Mouse (Mus musculus): Measurements from ENCODE around the gene N4bp1. TPM values are rescaled to one million over a fixed set of nuclear protein-coding genes. Genes with fewer than 3 reads are reported as not detected.
A peak's percentile ranks its signal among the peaks of the same experiment; 100 is the strongest.

Gene N4bp1
- polyA plus RNA-seq, 1 experiment from 2014 or later, result 5.4 TPM

GRCm38 (mm10) chr8:86922673-86923072, 37.6 kb upstream of the N4bp1 start:
- no peak overlapping the region for H3K27ac ChIP-seq (ENCODE audit: low read depth, low read length)
- ATAC-seq, result no peak
- peaks cover 11% of the 10 kb centered on the region; the same call in 1 of the 2 replicates for H3K4me1 ChIP-seq (replicated peaks; ENCODE audit: control insufficient read depth, insufficient read depth, low read length)
- no peak for TF ChIP-seq CTCF (IDR thresholded peaks at IDR 0.05; ENCODE audit: low read depth)
- 100% methylated on average over 1 of the region's 1 CpGs for WGBS
- no peaks in the 10 kb centered on the region for H3K27me3 ChIP-seq (replicated peaks; ENCODE audit: control insufficient read depth, insufficient read depth, low read length)
- no peaks in the 10 kb centered on the region for H3K9me3 ChIP-seq (ENCODE audit: control insufficient read depth)
- H3K36me3 ChIP-seq (ENCODE audit: control insufficient read depth, insufficient read depth), result no peaks in the 10 kb centered on the region
- no peak overlapping the region for H3K9ac ChIP-seq (ENCODE audit: low read depth, low read length)
- H3K4me3 ChIP-seq (ENCODE audit: low read depth, low read length), result no peak overlapping the region
- no peak overlapping the region for H3K4me2 ChIP-seq (replicated peaks; ENCODE audit: low read depth)

DNA sequence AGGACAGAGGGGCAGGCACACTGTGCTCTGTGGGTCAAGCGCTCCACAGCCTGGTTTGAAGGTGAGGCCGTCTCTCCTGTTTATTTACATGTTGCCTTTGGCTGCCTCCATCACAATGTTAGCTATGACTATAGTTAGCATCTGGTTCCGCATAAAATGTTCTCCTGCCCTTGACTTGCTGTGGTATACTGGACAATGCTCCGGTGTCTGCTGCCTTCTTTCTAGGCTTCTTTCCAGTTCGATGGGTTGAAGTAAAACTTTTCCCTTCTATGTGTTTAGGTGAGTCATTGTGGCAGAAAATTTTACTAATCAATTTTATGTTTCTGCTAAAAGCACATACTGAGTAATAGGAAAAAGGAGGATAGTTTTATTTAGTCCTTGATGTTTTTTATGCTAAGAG, 37.1 kb upstream of the N4bp1 start:
- no peaks in the 10 kb centered on the region for H3K27me3 ChIP-seq (replicated peaks; ENCODE audit: control insufficient read depth, insufficient read depth, low read length)
- no peak for ATAC-seq
- no peak overlapping the region for H3K4me3 ChIP-seq (ENCODE audit: low read depth, low read length)
- no peaks in the 10 kb centered on the region for H3K36me3 ChIP-seq (ENCODE audit: control insufficient read depth, insufficient read depth)
- no peaks in the 10 kb centered on the region for H3K9me3 ChIP-seq (ENCODE audit: control insufficient read depth)
- no peak overlapping the region for H3K9ac ChIP-seq (ENCODE audit: low read depth, low read length)
- peaks cover 11% of the 10 kb centered on the region; the same call in 1 of the 2 replicates for H3K4me1 ChIP-seq (replicated peaks; ENCODE audit: control insufficient read depth, insufficient read depth, low read length)
- no peak overlapping the region for H3K4me2 ChIP-seq (replicated peaks; ENCODE audit: low read depth)
- WGBS, result 67% methylated on average over 5 of the region's 5 CpGs
- H3K27ac ChIP-seq (ENCODE audit: low read depth, low read length), result no peak overlapping the region
- no peak for TF ChIP-seq CTCF (IDR thresholded peaks at IDR 0.05; ENCODE audit: low read depth)

DNA sequence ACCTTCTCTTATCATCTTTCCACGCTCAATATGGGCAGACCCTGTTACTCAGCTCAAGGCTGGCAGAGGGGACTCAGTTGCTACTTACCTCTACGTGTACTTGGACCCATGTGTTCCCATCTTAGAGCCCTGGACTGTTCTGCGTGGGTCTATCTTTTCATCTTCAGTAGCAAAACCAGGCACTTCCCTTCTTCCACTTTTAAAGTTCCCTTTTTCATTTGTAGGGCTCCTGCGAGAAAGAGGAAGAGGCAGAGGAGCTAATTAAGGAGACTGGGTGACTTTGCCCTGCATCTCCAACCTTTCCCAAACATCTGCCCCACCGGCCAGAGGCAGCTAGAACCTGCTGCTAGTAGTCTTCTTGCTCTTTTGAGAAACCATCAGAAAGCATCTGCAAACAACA, 35.9 kb upstream of the N4bp1 start:
- Histone ChIP-seq H3K4me3 (ENCODE audit: low read depth, low read length) (no peak overlapping the region), H3K36me3 (ENCODE audit: control insufficient read depth, insufficient read depth) (no peaks in the 10 kb centered on the region), H3K9me3 (ENCODE audit: control insufficient read depth) (no peaks in the 10 kb centered on the region), H3K9ac (ENCODE audit: low read depth, low read length) (no peak overlapping the region), H3K27ac (ENCODE audit: low read depth, low read length) (no peak overlapping the region), H3K4me2 (replicated peaks; ENCODE audit: low read depth) (peak overlapping the region; percentile 22; the same call in 1 of the 2 replicates), H3K27me3 (replicated peaks; ENCODE audit: control insufficient read depth, insufficient read depth, low read length) (no peaks in the 10 kb centered on the region), H3K4me1 (replicated peaks; ENCODE audit: control insufficient read depth, insufficient read depth, low read length) (peaks cover 11% of the 10 kb centered on the region; the same call in 1 of the 2 replicates)
- no peak for ATAC-seq
- 23% methylated on average over 5 of the region's 5 CpGs for WGBS
- TF ChIP-seq CTCF (IDR thresholded peaks at IDR 0.05; ENCODE audit: low read depth), result no peak

DNA sequence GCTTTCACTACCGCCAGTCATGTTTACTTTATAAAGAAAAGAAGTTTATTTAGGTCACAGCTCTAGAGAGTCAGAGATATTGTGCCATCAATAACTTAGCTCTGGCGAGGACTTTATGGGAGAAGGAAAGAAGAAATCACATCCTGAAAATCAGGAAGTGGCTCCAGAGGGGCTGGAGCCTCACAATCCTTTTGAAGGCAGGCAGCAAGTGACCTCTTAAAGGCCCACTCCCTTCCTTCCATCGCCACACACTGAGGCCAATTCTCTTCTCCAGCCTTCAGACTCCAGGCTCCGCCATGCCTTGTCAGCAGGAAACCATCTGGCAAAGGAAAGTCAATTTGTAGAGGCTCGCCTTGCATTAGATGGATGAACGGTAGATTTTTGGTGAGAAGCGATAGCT, 35.4 kb upstream of the N4bp1 start:
- WGBS, result 12% methylated on average over 7 of the region's 7 CpGs
- TF ChIP-seq CTCF (IDR thresholded peaks at IDR 0.05; ENCODE audit: low read depth), result no peak
- no peaks in the 10 kb centered on the region for H3K36me3 ChIP-seq (ENCODE audit: control insufficient read depth, insufficient read depth)
- H3K27me3 ChIP-seq (replicated peaks; ENCODE audit: control insufficient read depth, insufficient read depth, low read length), result no peaks in the 10 kb centered on the region
- H3K4me3 ChIP-seq (ENCODE audit: low read depth, low read length), result no peak overlapping the region
- H3K9ac ChIP-seq (ENCODE audit: low read depth, low read length), result no peak overlapping the region
- H3K9me3 ChIP-seq (ENCODE audit: control insufficient read depth), result no peaks in the 10 kb centered on the region
- peak overlapping the region; percentile 55; the same call in 1 of the 2 replicates for H3K27ac ChIP-seq (ENCODE audit: low read depth, low read length)
- peak; percentile 15 for ATAC-seq
- H3K4me2 ChIP-seq (replicated peaks; ENCODE audit: low read depth), result peak overlapping the region; percentile 22
- H3K4me1 ChIP-seq (replicated peaks; ENCODE audit: control insufficient read depth, insufficient read depth, low read length), result peaks cover 11% of the 10 kb centered on the region; the same call in 1 of the 2 replicates

- Histone ChIP-seq H3K9me3 (ENCODE audit: control insufficient read depth) (no peaks in the 10 kb centered on the region), H3K9ac (ENCODE audit: low read depth, low read length) (no peak overlapping the region), H3K27ac (ENCODE audit: low read depth, low read length) (peak overlapping the region; percentile 55; the same call in 1 of the 2 replicates), H3K4me3 (ENCODE audit: low read depth, low read length) (no peak overlapping the region), H3K27me3 (replicated peaks; ENCODE audit: control insufficient read depth, insufficient read depth, low read length) (no peaks in the 10 kb centered on the region), H3K36me3 (ENCODE audit: control insufficient read depth, insufficient read depth) (no peaks in the 10 kb centered on the region), H3K4me2 (replicated peaks; ENCODE audit: low read depth) (peak overlapping the region; percentile 22), H3K4me1 (replicated peaks; ENCODE audit: control insufficient read depth, insufficient read depth, low read length) (peaks cover 11% of the 10 kb centered on the region; the same call in 1 of the 2 replicates)
- no peak for TF ChIP-seq CTCF (IDR thresholded peaks at IDR 0.05; ENCODE audit: low read depth)
- 42% methylated on average over 7 of the region's 7 CpGs for WGBS
- ATAC-seq, result peak; percentile 87
Observed at GRCm38 (mm10) chr8:86920024-86920423, 35.0 kb upstream of the N4bp1 start.

- Histone ChIP-seq H3K4me3 (ENCODE audit: low read depth, low read length) (no peak overlapping the region), H3K36me3 (ENCODE audit: control insufficient read depth, insufficient read depth) (no peaks in the 10 kb centered on the region), H3K9me3 (ENCODE audit: control insufficient read depth) (no peaks in the 10 kb centered on the region), H3K4me1 (replicated peaks; ENCODE audit: control insufficient read depth, insufficient read depth, low read length) (peaks cover 11% of the 10 kb centered on the region; the same call in 1 of the 2 replicates), H3K9ac (ENCODE audit: low read depth, low read length) (no peak overlapping the region), H3K4me2 (replicated peaks; ENCODE audit: low read depth) (no peak overlapping the region), H3K27me3 (replicated peaks; ENCODE audit: control insufficient read depth, insufficient read depth, low read length) (no peaks in the 10 kb centered on the region), H3K27ac (ENCODE audit: low read depth, low read length) (no peak overlapping the region)
- no peak for ATAC-seq
- WGBS, result 79% methylated on average over 4 of the region's 4 CpGs
- no peak for TF ChIP-seq CTCF (IDR thresholded peaks at IDR 0.05; ENCODE audit: low read depth)
Observed at GRCm38 (mm10) chr8:86919262-86919661, 34.2 kb upstream of the N4bp1 start.

DNA sequence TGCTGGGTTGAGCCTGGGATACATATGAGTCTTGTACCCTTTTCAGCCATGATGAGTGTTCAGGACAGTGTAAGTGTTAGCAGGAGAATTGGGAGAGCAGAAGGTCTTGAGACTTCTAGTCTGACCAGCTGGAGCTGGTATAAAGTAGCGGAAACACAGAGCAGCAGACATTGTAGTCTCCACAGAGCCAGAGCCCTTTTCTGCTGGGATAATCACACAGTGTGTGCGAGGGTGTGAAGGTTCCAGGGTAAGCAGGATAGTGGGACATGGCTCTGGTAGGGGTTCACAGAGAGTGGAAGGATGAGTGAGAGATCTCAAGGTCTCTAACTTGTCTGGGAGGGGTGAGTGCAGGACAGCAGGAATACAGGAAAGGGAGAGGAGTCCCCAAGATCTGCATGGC, 33.0 kb upstream of the N4bp1 start:
- H3K9ac ChIP-seq (ENCODE audit: low read depth, low read length), result no peak overlapping the region
- H3K27ac ChIP-seq (ENCODE audit: low read depth, low read length), result no peak overlapping the region
- 92% methylated on average over 2 of the region's 2 CpGs for WGBS
- H3K9me3 ChIP-seq (ENCODE audit: control insufficient read depth), result no peaks in the 10 kb centered on the region
- no peaks in the 10 kb centered on the region for H3K36me3 ChIP-seq (ENCODE audit: control insufficient read depth, insufficient read depth)
- peaks cover 11% of the 10 kb centered on the region; the same call in 1 of the 2 replicates for H3K4me1 ChIP-seq (replicated peaks; ENCODE audit: control insufficient read depth, insufficient read depth, low read length)
- H3K4me3 ChIP-seq (ENCODE audit: low read depth, low read length), result no peak overlapping the region
- no peak for TF ChIP-seq CTCF (IDR thresholded peaks at IDR 0.05; ENCODE audit: low read depth)
- no peak for ATAC-seq
- no peaks in the 10 kb centered on the region for H3K27me3 ChIP-seq (replicated peaks; ENCODE audit: control insufficient read depth, insufficient read depth, low read length)
- no peak overlapping the region for H3K4me2 ChIP-seq (replicated peaks; ENCODE audit: low read depth)
